Mouse (Mus musculus) adrenal gland, postnatal 25 days (tissue): ENCODE results near the gene Mfsd12. TPM values are rescaled to one million over a fixed set of nuclear protein-coding genes. Genes with fewer than 3 reads are reported as not detected.

Source experiments
- DNase-seq: peaks from one replicate; pipeline ENCODE4 v3.0.0; 2021; ENCODE audit warnings: mixed read lengths
- total RNA-seq: library from RNA; stranded (reverse); gene quantifications from 2 replicates; pipeline ENCODE4 v1.2.3, GENCODE M21; 2021

Mfsd12 gene
- total RNA-seq, 1 experiment from 2014 or later, result 21.6 TPM

- no peak for DNase-seq
These were observed 820 bp upstream of the Mfsd12 start for GRCm38 (mm10) chr10:81356352-81356990.

- DNase-seq, result no peak
These were observed 918 bp downstream of the Mfsd12 start for GRCm38 (mm10) chr10:81358209-81358608.

- DNase-seq, result no peak
These were observed 1.6 kb downstream of the Mfsd12 start for GRCm38 (mm10) chr10:81358841-81359240.

GRCm38 (mm10) chr10:81360721-81361120 is 3.4 kb downstream of the Mfsd12 start:
- no peak for DNase-seq

- no peak for DNase-seq
These were observed 5.2 kb downstream of the Mfsd12 start for GRCm38 (mm10) chr10:81362336-81362949.

- DNase-seq, result no peak
These were observed 6.4 kb downstream of the Mfsd12 start for GRCm38 (mm10) chr10:81363436-81364346.

- DNase-seq, result peak; percentile 53
These were observed 7.4 kb downstream of the Mfsd12 start for GRCm38 (mm10) chr10:81364666-81365065.

- no peak for DNase-seq
These were observed 7.8 kb downstream of the Mfsd12 start for GRCm38 (mm10) chr10:81365073-81365472.

GRCm38 (mm10) chr10:81365672-81366476 is 8.6 kb downstream of the Mfsd12 start, which contains the start of gene 4930404N11Rik:
Gene 4930404N11Rik (minus strand): TSS chr10:81365816.
- DNase-seq, result no peak

- no peak for DNase-seq
These were observed 9.4 kb downstream of the Mfsd12 start for GRCm38 (mm10) chr10:81366477-81367206.

- DNase-seq, result no peak
These were observed 9.9 kb downstream of the Mfsd12 start for GRCm38 (mm10) chr10:81367207-81367495.

GRCm38 (mm10) chr10:81375322-81375721 is 18.0 kb downstream of the Mfsd12 start:
- DNase-seq, result no peak

- no peak for DNase-seq
These were observed 19.5 kb downstream of the Mfsd12 start for GRCm38 (mm10) chr10:81376561-81377361.

GRCm38 (mm10) chr10:81377362-81377664 is 20.0 kb downstream of the Mfsd12 start:
- no peak for DNase-seq

- no peak for DNase-seq
These were observed 20.7 kb downstream of the Mfsd12 start, which contains the start of gene Fzr1 for GRCm38 (mm10) chr10:81377793-81378552. Gene Fzr1 (minus strand): TSS chr10:81378516.

GRCm38 (mm10) chr10:81378553-81379182 is 21.4 kb downstream of the Mfsd12 start:
- peak; percentile 100 for DNase-seq

- DNase-seq, result no peak
These were observed 21.9 kb downstream of the Mfsd12 start for GRCm38 (mm10) chr10:81379183-81379553.

- DNase-seq, result no peak
These were observed 22.6 kb downstream of the Mfsd12 start for GRCm38 (mm10) chr10:81379809-81380378.

- no peak for DNase-seq
These were observed 24.7 kb downstream of the Mfsd12 start for GRCm38 (mm10) chr10:81382039-81382438.
